Mouse (Mus musculus) ZHBTc4 (cell line): ENCODE results near the gene Sipa1l1.
A peak's percentile ranks its signal among the peaks of the same experiment; 100 is the strongest.

Experiments
- DNase-seq: peaks from one replicate; pipeline ENCODE4 v3.0.0-alpha.2; 2011; ENCODE audit warnings: low read depth, low spot score

Sipa1l1 gene

GRCm38 (mm10) chr12:82247371-82248258, 78.5 kb downstream of the Sipa1l1 start:
- DNase-seq, result peak; percentile 36

- DNase-seq, result no peak
These were observed 79.4 kb downstream of the Sipa1l1 start for GRCm38 (mm10) chr12:82248501-82248900.

DNA sequence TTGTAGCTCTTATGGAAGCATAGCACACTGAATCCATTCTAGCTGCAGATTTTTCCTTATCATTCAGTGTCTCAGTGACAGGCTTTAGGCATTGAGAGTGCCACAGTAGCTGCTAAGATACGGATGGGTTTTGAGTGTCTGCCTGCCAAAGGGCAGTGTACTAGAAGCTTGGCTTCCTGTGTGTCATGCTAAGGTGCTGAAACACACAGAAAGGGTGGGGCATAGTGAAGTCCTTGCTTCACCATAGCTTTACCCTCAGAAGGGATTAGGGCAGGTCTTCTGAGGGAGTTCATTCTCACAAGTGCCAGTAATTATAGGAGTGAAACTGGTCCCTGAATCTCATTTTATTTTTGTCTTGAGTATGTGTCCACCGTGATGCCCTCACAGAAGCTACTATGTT, 82.2 kb downstream of the Sipa1l1 start:
- no peak for DNase-seq

- peak; percentile 46 for DNase-seq
These were observed 85.0 kb downstream of the Sipa1l1 start for GRCm38 (mm10) chr12:82254076-82254475.

GRCm38 (mm10) chr12:82256012-82256411, 86.9 kb downstream of the Sipa1l1 start:
- DNase-seq, result no peak

GRCm38 (mm10) chr12:82256921-82257500, 87.9 kb downstream of the Sipa1l1 start:
- peak; percentile 70 for DNase-seq

DNA sequence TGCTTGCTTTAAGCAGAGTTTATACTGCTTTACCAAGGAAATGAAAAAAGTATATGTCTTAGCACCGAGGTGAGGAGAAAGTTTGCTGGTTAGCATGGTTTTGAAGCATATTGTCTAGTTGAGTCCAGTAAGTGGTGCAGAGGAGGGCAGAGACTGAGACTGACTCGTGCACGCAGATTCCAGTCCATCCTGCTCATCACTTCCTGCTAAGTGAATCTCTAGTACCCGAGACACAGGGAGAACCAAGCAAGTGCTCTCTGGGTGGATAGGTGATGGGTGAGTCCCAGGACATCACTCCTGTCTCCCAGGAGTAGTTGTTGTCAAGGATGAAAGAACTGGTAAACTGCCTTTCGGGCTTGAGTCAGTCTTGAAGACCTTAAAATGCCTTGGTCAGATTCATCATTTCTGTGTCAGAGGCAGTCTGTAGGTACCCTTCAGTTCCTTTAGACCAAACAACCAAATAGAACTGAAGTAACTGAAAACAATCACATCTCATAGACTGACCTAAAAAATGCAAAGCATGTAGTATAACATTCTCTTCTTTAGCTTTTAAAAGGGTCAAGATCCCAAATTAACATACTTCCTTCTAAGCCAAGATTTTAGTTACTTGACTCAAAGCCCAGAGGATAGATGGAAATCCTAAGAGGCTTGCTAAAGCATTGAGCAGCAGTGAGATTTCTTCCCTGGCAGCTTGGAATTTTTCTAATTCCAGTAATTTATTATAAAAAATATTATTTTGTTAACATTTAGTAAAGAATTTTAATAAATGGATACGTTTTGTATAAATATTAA, 89.1 kb downstream of the Sipa1l1 start:
- DNase-seq, result no peak

DNA sequence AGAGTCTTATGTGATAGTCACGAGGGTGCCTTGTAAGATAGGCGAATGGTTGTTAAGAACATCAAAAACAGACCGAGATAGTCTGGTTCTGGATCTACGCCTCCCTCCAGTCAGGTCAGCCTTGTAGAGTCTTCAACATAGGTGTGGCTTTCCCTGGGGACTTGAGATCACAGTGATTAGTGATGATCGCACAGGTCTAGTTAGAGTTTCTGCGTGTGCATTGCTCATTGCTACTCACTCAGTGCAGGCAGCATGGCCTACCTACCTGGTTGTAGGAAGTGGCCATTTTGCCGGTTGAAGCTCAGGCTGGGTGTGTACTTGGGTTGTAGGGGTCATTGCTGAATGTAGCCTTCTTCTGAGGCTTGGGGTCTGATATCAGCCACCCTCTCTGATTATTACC, 94.3 kb downstream of the Sipa1l1 start:
- DNase-seq, result no peak

DNA sequence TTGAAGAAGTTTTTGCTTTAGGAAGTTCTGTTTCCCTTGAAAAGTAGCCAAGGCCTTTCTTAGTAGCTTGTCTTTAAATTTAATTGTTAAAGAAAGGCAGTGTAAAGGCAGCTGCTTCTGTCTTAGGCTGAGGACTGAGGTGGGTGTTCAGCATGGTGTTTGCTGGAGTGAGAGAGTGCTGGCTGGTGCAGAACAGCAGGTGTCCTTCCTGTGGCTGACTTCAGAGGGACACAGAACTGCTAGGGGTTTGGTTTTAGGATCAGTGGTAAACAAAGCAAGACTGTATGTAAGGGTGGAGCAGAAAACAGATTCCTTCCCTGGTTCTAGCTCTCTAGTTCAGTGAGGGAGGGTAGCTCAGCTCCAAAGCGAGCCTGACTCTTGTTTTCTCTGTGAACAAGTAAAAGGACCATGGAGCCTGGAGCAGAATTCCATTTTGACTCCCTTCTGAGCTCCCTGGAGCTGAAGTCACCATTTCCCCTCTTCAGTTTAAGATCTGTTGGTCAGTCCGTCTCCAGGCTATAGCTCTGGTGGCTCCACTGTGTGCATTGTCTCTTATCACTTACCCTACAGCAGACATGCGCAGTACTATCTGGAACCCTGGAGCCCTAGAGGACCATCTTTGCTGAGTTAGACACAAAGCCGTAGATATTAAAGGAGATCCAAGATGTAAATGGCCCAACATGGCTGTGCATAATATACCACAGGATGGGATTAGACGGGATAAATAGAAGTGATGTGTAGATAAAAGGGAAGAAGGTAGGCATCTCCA, 95.1 kb downstream of the Sipa1l1 start:
- DNase-seq, result peak; percentile 69

DNA sequence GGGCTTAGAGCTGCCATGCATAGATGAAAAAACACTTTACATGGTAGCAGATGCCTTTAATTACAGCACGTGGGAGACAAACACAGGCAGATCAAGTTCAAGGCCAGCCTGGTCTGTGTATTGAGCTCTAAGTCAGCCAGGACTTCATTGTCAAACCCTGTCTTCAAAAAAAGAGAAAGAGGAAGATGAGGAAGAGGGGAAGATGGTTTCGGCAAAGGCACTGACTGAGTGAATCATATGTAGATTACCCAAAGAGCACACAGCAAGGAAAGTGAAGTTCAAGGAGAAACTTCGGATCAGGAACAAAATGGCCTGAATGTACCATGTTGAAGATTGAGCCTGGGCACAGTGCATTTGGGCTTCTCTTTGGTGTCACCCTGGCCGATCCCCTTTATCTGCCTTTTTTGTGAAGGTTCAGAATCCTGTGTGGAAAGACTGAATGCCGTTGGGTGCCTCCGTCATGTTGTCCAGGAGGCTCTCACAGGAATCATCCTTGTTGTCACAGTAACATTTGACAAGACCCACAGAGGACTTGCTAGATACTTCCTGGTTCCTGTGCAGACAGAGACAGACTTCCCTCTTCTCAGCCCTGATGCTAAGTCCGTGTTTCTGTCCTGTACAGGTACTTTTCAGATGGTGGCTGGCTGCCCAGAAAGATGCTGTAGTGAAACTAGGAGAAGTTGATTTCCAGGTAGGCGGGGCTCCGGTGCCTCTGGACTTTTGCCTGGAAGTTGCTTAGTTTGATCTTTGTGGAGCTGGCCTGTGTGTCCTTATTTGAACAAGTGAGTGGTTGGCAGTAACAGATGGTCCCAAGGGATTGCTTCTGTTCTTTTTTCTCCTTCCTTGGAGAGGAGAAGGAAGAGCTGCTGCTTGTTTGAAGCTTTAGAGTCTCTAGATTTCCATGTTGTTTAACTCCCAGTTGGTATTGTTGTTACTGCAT, 96.5 kb downstream of the Sipa1l1 start:
- no peak for DNase-seq

DNA sequence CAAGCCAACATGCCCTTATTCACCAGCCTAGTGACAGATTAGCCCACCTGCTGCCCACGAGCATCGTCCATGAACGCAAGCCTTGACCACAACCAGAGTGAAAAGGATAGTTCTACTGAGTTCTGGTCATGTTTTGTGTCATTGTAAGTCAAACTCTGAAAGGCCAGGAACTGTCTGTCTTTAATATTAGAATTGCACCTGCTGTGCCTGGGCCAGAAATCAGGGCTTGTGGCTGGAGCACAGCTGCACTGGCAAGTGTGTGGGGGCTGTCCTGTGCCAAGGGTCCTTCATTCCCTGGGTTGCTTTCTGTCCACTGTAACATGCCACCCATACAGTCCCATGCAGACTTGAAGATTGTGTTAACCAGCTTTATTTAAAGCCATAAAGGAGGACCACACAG, 102.3 kb downstream of the Sipa1l1 start:
- DNase-seq, result no peak

DNA sequence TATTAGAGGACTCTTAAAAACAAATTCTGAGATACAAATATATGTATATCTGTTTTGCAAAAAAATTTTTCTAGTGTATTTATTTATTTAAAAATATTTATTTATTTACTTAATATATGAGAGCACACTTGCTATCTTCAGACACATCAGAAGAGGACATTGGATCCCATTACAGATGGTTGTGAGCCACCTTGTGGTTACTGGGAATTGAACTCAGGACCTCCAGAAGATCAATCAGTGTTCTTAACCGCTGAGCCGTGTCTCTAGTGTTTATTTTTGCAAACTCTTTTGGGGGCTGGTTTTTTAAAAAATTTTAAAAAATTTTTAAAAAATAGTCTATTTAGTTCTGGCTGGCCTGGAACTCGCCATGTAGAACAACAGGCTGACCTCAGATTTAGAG, 104.4 kb downstream of the Sipa1l1 start:
- no peak for DNase-seq

GRCm38 (mm10) chr12:82274576-82274975, 105.5 kb downstream of the Sipa1l1 start:
- no peak for DNase-seq

DNA sequence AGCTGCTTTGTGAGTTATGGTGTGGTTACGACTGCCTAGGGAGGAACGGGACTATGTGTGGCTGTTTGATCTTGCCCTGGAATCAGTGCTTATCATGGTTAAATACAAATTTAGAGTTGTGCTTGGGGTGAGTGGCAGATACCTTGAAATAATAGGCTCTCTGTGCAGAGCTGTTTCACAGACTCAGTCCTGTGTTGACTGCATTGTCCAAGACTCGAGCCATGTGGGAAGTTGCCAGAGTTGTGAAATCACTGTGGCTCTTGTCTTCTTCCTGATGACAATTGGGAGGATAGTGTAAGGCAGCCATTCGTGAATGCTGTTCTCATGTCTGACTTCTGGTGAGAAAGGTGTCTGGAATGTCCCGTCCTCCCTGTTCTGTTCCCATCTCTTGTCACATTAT, 106.6 kb downstream of the Sipa1l1 start:
- no peak for DNase-seq

DNA sequence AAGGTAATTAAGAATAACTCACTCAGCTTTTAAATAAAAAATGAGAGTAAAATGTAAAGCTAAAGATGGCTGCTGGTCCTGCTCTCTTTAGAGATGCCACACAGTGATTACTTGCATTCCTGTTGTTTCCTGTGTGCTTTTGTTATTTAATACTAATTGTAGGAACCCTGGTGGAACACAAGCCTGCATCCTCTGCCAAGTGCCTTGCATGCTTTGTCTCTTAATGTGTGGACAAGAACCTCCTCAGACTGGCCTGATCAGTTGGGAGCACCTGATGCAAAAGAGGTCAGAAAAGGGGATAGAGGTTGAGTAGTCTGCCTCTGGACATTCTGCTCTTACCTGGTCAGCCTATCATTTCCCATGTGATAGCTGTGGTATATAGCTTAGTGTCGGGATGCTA, 107.5 kb downstream of the Sipa1l1 start:
- peak; percentile 72 for DNase-seq

- no peak for DNase-seq
These were observed 115.5 kb downstream of the Sipa1l1 start for GRCm38 (mm10) chr12:82284617-82285016.

- DNase-seq, result no peak
These were observed 115.9 kb downstream of the Sipa1l1 start for GRCm38 (mm10) chr12:82285018-82285417.

- no peak for DNase-seq
These were observed 116.9 kb downstream of the Sipa1l1 start for GRCm38 (mm10) chr12:82286068-82286467.

GRCm38 (mm10) chr12:82286804-82287203, 117.7 kb downstream of the Sipa1l1 start:
- DNase-seq, result no peak

DNA sequence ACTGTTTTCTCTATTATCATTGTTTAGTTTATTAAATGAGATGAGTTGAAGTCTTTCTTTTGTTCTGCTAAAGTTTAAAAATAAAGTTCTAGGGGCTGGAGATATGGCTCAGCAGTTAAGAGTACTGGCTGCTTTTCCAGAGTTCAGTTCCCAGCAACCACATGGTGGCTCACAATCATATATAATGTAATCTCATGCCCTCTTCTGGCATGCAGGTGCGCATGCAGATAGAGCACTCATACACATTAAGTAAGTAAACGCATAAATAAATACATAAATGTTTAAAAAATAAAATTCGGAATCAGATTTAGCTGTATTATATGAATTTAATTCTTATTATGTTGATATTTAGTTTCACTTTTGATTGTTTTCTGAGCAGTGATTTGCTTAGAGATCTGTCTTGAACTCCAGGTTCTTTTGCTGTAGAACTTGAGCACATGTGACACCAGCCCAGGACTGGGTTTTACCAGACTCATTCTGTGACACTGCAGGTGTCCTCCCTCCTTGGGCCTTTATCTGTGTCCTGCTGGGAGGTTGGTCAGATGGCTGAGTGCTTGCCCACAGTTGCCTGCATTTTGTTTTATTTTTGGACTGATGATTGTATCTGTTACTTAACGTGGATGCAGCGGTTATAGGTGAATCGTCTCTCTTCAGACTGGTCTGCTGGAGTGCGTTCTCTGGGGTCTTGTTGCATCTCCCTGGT, 124.6 kb downstream of the Sipa1l1 start:
- DNase-seq, result no peak
